Mouse (Mus musculus) embryonic fibroblast, embryonic 13.5 days (primary cell): ENCODE data around the gene Dpep1.

Experiments used
- CTCF ChIP-seq: IDR thresholded peaks from 2 replicates; pipeline ENCODE4 v1.5.1; 2011; ENCODE audit warnings: mild to moderate bottlenecking, control low read depth, low read length, moderate library complexity, borderline replicate concordance; ENCODE audit not compliant: insufficient read depth
- POLR2A ChIP-seq: IDR thresholded peaks from 2 replicates; pipeline ENCODE4 v1.6.1; 2011; ENCODE audit warnings: low read depth, mild to moderate bottlenecking, control low read depth, low read length, moderate library complexity

DNA sequence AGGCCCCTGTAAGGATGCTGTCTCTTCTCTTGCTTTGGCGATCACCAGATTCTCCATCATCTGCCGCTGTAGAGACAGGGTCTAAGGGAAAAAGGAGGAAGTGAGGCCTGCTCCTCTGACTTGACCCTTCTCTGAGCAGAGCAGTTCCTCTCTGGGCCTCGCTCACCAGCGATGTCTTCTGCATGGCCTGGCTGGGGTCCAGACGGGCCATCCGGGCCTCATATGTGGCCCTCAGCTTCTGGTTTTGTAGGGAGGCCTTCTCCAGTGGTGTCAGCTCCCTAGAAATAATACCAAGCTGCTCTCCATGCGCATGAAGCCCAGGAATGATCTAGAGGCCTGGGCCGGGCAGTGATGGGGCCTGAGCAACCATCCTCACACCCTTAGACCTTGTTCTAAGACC is 62.6 kb downstream of the Dpep1 start:
- TF ChIP-seq CTCF (no peak), POLR2A (no peak)
